Mouse (Mus musculus) intestine, postnatal 0 days (tissue): ENCODE measurements at regions not wholly inside any gene's neighbourhood (a gene's known extent, or its start where the extent isn't known, plus 50 kb on each side); places are given as distances from the start of the nearest gene placed in this dataset.

Source experiments
- ATAC-seq: fragments of 200-750 bp; cut with Nextera tagmentation; 2 replicates; pipeline ENCODE4 v1.8.0; 2017; ENCODE audit warnings: mild to moderate bottlenecking, moderate TSS enrichment, moderate library complexity
- H3K27ac ChIP-seq: fragments of 300-500 bp; sonication (generic); 2 replicates; pipeline ENCODE4 v1.5.1; 2014; ENCODE audit warnings: mild to moderate bottlenecking, low read depth, low read length, moderate library complexity
- H3K27me3 ChIP-seq: fragments of 300-500 bp; sonication (generic); replicated peaks from 2 replicates; pipeline ENCODE4 v1.6.1; 2014; ENCODE audit warnings: low read length, mixed read lengths; ENCODE audit not compliant: control insufficient read depth, insufficient read depth
- H3K36me3 ChIP-seq: fragments of 300-500 bp; sonication (generic); 2 replicates; pipeline ENCODE4 v1.6.1; 2014; ENCODE audit warnings: mild to moderate bottlenecking, moderate library complexity; ENCODE audit not compliant: control insufficient read depth, insufficient read depth
- H3K4me1 ChIP-seq: fragments of 300-500 bp; sonication (generic); replicated peaks from 2 replicates; pipeline ENCODE4 v1.6.1; 2014; ENCODE audit warnings: antibody characterized with exemption, low read length, mixed read lengths; ENCODE audit not compliant: control insufficient read depth, insufficient read depth
- H3K4me2 ChIP-seq: fragments of 300-500 bp; sonication (generic); replicated peaks from 2 replicates; pipeline ENCODE4 v1.6.1; 2014; ENCODE audit warnings: low read depth, mild to moderate bottlenecking, moderate library complexity
- H3K4me3 ChIP-seq: fragments of 300-500 bp; sonication (generic); 2 replicates; pipeline ENCODE4 v1.5.1; 2014; ENCODE audit warnings: low read depth, low read length
- H3K9ac ChIP-seq: fragments of 300-500 bp; sonication (generic); 2 replicates; pipeline ENCODE4 v1.6.1; 2014; ENCODE audit warnings: mild to moderate bottlenecking, low read depth, low read length
- H3K9me3 ChIP-seq: fragments of 300-500 bp; sonication (generic); 2 replicates; pipeline ENCODE4 v1.6.1; 2016; ENCODE audit warnings: mixed run types; ENCODE audit not compliant: control insufficient read depth
- CTCF ChIP-seq: sonication (generic); IDR thresholded peaks from 2 replicates; pipeline ENCODE4 v1.5.1; 2016; ENCODE audit warnings: low read depth, mild to moderate bottlenecking, control low read depth, antibody characterized with exemption, moderate library complexity
- WGBS: fragments of 180-500 bp; shearing (Covaris S2); extraction: QIAGEN DNeasy Blood & Tissue Kit; methylation state at CpG from one replicate; pipeline ENCODE4 v1.1.7; 2014; 5-methylcytosine and 5-hydroxymethylcytosine counted together

DNA sequence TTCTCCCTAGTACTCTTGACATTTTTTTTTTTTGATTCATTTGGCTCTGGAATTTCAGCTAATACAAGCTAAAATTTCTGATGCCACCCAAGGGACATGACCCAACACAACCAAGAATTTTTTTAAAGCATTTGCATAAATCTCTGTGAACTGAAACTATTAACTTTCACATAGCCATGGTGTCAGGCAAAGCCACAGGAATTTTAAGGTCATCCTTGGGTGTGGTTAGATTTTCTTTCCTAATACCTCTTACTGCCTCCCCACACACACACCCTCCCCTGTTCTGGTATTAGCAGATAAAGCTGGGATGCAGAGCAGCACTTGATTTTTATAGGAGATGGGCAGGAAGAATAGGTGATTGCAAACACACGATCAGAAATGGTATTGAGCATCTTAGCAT, 150.9 kb upstream of the Tmco5 start:
- no peaks in the 10 kb centered on the region for H3K27me3 ChIP-seq
- no peak for ATAC-seq
- H3K36me3 ChIP-seq = no peaks in the 10 kb centered on the region
- H3K9ac ChIP-seq = no peak overlapping the region
- H3K4me3 ChIP-seq = no peak overlapping the region
- H3K4me1 ChIP-seq = no peaks in the 10 kb centered on the region
- TF ChIP-seq CTCF = no peak
- 40% methylated on average over 1 of the region's 1 CpGs for WGBS
- H3K9me3 ChIP-seq = no peaks in the 10 kb centered on the region
- no peak overlapping the region for H3K4me2 ChIP-seq
- H3K27ac ChIP-seq = no peak overlapping the region

DNA sequence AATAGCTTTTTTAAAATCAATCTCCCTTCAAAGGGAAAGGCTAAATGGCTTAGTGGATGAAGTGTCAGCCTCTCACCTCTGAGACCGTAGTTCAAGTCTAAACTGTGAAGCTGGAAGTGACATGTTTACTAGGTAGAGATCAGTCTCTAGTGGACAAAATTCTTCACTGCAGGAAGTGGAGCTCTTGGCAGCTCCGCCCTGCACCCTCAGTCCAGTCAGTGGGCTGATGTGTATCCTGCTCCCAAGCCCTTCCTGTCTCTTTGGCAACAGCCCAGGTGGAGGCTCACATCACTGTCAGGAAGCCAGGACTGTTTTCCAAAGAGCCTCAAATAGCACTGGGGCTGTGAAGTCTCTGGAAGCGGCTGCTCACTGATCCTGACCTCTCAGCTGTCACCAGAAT, 142.8 kb upstream of the Tmco5 start:
- Histone ChIP-seq H3K9ac (no peak overlapping the region), H3K27me3 (no peaks in the 10 kb centered on the region), H3K36me3 (no peaks in the 10 kb centered on the region), H3K4me2 (no peak overlapping the region), H3K4me3 (no peak overlapping the region), H3K4me1 (no peaks in the 10 kb centered on the region), H3K9me3 (no peaks in the 10 kb centered on the region), H3K27ac (no peak overlapping the region)
- WGBS = 26% methylated on average over 3 of the region's 3 CpGs
- peak; percentile 64 for TF ChIP-seq CTCF
- no peak for ATAC-seq

DNA sequence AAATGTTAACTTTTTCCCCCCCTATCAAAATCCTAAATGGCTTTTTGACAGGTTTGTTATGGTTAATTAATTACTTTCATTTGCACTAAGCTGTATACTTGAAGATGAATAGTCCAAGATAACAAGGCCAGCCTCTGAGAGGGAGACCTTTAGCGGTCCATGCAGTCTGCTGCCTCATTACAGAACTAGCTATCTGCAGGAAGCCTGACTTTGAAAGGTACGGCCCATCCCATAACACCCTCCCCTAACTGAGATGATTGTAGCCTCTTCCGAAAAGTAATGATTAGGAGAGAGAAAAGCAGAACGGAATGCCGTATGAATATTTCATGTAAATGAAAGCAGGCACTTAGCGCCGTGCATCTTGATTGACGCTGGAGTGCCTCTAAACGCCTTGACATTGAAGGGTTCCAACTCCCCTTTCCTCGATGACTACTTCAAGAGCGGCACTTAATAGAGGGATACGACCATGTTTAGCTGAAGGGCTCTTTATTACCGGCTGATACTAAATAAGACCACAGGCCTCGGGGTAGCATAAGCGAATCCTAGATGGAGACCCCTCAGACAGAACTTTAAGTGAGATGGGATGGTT, 109.9 kb upstream of the Tmco5 start:
- ATAC-seq = no peak
- H3K4me3 ChIP-seq = no peak overlapping the region
- no peak overlapping the region for H3K4me2 ChIP-seq
- no peaks in the 10 kb centered on the region for H3K9me3 ChIP-seq
- no peak overlapping the region for H3K27ac ChIP-seq
- H3K4me1 ChIP-seq = no peaks in the 10 kb centered on the region
- no peak overlapping the region for H3K9ac ChIP-seq
- no peaks in the 10 kb centered on the region for H3K36me3 ChIP-seq
- no peaks in the 10 kb centered on the region for H3K27me3 ChIP-seq
- no peak for TF ChIP-seq CTCF
- 72% methylated on average over 15 of the region's 15 CpGs for WGBS

DNA sequence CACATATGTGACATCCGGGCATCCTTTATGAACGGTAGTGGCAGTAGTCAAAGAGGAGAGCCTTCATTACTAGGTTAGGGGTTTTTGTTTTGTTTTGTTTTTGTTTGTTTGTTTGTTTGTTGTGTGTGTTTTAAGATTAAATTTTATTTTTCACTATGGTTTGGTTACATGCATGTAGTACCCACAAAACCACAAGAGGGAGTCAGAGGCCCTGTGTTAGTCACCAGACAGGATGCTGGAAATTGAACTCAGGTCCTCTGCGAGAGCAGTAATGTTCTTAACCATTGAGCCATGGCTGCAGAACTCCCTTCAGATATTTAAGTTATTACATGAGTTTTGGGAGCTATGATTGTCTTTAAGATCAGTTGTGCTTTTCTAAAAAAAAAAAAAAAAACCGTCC, 109.3 kb upstream of the Tmco5 start:
- Histone ChIP-seq H3K4me2 (no peak overlapping the region), H3K9ac (no peak overlapping the region), H3K4me3 (no peak overlapping the region), H3K36me3 (no peaks in the 10 kb centered on the region), H3K4me1 (no peaks in the 10 kb centered on the region), H3K27ac (no peak overlapping the region), H3K27me3 (no peaks in the 10 kb centered on the region), H3K9me3 (no peaks in the 10 kb centered on the region)
- peak; percentile 37 for TF ChIP-seq CTCF
- 74% methylated on average over 4 of the region's 4 CpGs for WGBS
- ATAC-seq = no peak

DNA sequence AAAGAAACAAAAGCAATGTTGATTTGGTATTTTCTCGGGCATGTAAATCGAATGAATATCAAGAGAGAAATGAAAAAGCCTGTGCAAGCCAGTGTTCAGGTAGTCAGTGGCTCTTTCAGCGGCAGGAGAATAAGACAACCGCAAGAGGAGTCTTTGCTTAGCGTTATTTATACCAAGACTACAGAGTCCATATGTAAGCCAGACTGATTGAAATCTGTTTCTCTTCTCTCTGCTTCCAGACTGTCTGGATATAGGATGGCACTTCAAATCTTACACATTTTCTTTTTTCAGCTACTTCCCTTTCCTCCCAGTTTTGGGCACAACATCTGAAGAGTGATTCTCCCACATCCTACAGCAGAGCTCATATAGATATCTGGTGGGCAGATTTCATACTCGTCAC, 105.9 kb upstream of the Tmco5 start:
- Histone ChIP-seq H3K36me3 (no peaks in the 10 kb centered on the region), H3K4me3 (no peak overlapping the region), H3K9ac (no peak overlapping the region), H3K4me2 (no peak overlapping the region), H3K9me3 (no peaks in the 10 kb centered on the region), H3K4me1 (no peaks in the 10 kb centered on the region), H3K27me3 (no peaks in the 10 kb centered on the region), H3K27ac (no peak overlapping the region)
- no peak for ATAC-seq
- WGBS = 79% methylated on average over 6 of the region's 6 CpGs
- TF ChIP-seq CTCF = no peak

DNA sequence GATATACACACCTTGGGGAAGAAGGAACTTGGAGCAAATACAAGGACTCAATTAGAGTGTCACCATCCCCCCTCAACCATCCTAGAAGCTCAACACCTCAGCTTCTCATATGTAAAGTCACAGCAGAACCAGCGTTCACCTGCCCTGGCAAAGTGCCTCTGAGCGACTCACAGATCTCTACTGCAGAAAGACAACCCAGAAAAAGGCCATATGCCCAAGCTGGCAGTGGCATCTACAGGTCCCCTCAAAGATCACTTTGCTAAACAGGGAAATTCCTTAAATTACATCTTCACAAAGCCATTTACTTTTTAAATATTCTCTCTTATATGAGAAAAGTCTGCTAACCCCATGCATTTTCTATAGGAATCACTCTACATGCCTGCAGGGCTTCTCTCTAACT, 78.3 kb upstream of the Tmco5 start:
- no peaks in the 10 kb centered on the region for H3K27me3 ChIP-seq
- TF ChIP-seq CTCF = no peak
- no peak for ATAC-seq
- WGBS = 90% methylated on average over 2 of the region's 2 CpGs
- H3K4me2 ChIP-seq = no peak overlapping the region
- no peaks in the 10 kb centered on the region for H3K4me1 ChIP-seq
- H3K9ac ChIP-seq = no peak overlapping the region
- H3K36me3 ChIP-seq = no peaks in the 10 kb centered on the region
- no peaks in the 10 kb centered on the region for H3K9me3 ChIP-seq
- no peak overlapping the region for H3K27ac ChIP-seq
- no peak overlapping the region for H3K4me3 ChIP-seq

DNA sequence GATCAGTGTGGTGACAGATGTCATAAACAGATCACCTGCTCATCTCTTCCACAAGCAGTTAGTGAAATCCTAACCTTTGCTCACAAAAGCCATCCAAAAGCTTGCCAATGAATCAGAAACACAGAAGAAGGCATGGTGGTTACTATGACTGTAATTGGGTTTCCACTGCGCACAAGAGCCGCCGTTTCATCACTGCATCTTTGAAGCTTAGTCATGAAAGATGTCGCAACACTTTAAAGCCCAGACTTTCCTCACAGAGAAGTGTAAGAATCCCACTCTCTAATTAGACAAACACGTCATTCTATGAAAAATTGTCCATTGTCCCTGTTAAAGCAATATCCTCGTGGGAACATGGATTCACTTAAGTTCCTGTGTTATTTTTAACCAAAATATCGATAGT, 76.9 kb upstream of the Tmco5 start:
- no peaks in the 10 kb centered on the region for H3K9me3 ChIP-seq
- 82% methylated on average over 7 of the region's 7 CpGs for whole genome bisulfite sequencing
- H3K4me2 ChIP-seq = no peak overlapping the region

More for the DNA sequence above, 76.9 kb upstream of the Tmco5 start:
- Histone ChIP-seq H3K4me1 (no peaks in the 10 kb centered on the region), H3K27me3 (no peaks in the 10 kb centered on the region), H3K27ac (no peak overlapping the region), H3K9ac (no peak overlapping the region), H3K4me3 (no peak overlapping the region), H3K36me3 (no peaks in the 10 kb centered on the region)
- TF ChIP-seq CTCF = no peak
- ATAC-seq = no peak
